Mouse (Mus musculus) heart, embryonic 15.5 days (tissue): ENCODE measurements around the gene Nadk2. TPM values are rescaled to one million over a fixed set of nuclear protein-coding genes. Genes with fewer than 3 reads are reported as not detected.
A peak's percentile ranks its signal among the peaks of the same experiment; 100 is the strongest.

ENCODE experiments used
- ATAC-seq: fragments of 200-750 bp; cut with Nextera tagmentation; replicated peaks from 2 replicates; pipeline ENCODE4 v1.8.0; 2017; ENCODE audit warnings: low read depth, moderate TSS enrichment; ENCODE audit not compliant: insufficient number of reproducible peaks, insufficient read depth, low FRiP score
- H3K27ac ChIP-seq: fragments of 300-500 bp; sonication (generic); 2 replicates; pipeline ENCODE4 v1.5.1; 2015; ENCODE audit warnings: mild to moderate bottlenecking, inconsistent platforms
- H3K27me3 ChIP-seq: fragments of 300-500 bp; sonication (generic); 2 replicates; pipeline ENCODE4 v1.6.1; 2015; ENCODE audit warnings: inconsistent platforms
- H3K36me3 ChIP-seq: fragments of 300-500 bp; sonication (generic); 2 replicates; pipeline ENCODE4 v1.6.1; 2015; ENCODE audit warnings: mild to moderate bottlenecking, inconsistent platforms
- H3K4me1 ChIP-seq: fragments of 300-500 bp; sonication (generic); replicated peaks from 2 replicates; pipeline ENCODE4 v1.6.1; 2015; ENCODE audit warnings: inconsistent platforms
- H3K4me2 ChIP-seq: fragments of 300-500 bp; sonication (generic); 2 replicates; pipeline ENCODE4 v1.6.1; 2015; ENCODE audit warnings: inconsistent platforms, mild to moderate bottlenecking, moderate library complexity
- H3K4me3 ChIP-seq: fragments of 300-500 bp; sonication (generic); 2 replicates; pipeline ENCODE4 v1.5.1; 2015; ENCODE audit warnings: mild to moderate bottlenecking, inconsistent platforms
- H3K9ac ChIP-seq: fragments of 300-500 bp; sonication (generic); 2 replicates; pipeline ENCODE4 v1.6.1; 2015; ENCODE audit warnings: mild to moderate bottlenecking, inconsistent platforms
- H3K9me3 ChIP-seq: fragments of 300-500 bp; sonication (generic); replicated peaks from 2 replicates; pipeline ENCODE4 v1.6.1; 2016; ENCODE audit warnings: inconsistent platforms
- WGBS: fragments of 180-500 bp; shearing (Covaris S2); methylation state at CpG from one replicate; pipeline ENCODE4 v1.1.7; 2015; ENCODE audit warnings: mixed read lengths; 5-methylcytosine and 5-hydroxymethylcytosine counted together
- polyA plus RNA-seq: library from polyadenylated mRNA; unstranded; fragments of >200 nt; fragmentation: Nextera tagmentation; extraction: Ambion mirVana; gene quantifications from 2 replicates; pipeline ENCODE4 v1.2.1, GENCODE M21; 2015

Nadk2 gene
- polyA plus RNA-seq, 1 experiment from 2014 or later: 43.7 TPM

GRCm38 (mm10) chr15:9074139-9074538 is 3.1 kb downstream of the Nadk2 start:
- H3K4me2 ChIP-seq: peak overlapping the region; percentile 67
- peak overlapping the region; percentile 97 for H3K27ac ChIP-seq
- H3K27me3 ChIP-seq: no peaks in the 10 kb centered on the region
- peaks cover 61% of the 10 kb centered on the region for H3K4me1 ChIP-seq
- peak overlapping the region; percentile 99; the same call in 1 of the 2 replicates for H3K4me3 ChIP-seq
- no peaks in the 10 kb centered on the region for H3K36me3 ChIP-seq
- 26% methylated on average over 2 of the region's 2 CpGs for WGBS
- H3K9ac ChIP-seq: no peak overlapping the region
- no peak for ATAC-seq
- H3K9me3 ChIP-seq: no peaks in the 10 kb centered on the region

GRCm38 (mm10) chr15:9074671-9075070 is 3.6 kb downstream of the Nadk2 start:
- peaks cover 66% of the 10 kb centered on the region for H3K4me1 ChIP-seq
- H3K4me2 ChIP-seq: peak overlapping the region; percentile 67
- H3K9ac ChIP-seq: no peak overlapping the region
- no peaks in the 10 kb centered on the region for H3K36me3 ChIP-seq
- H3K4me3 ChIP-seq: peak overlapping the region; percentile 4; the same call in 1 of the 2 replicates
- H3K9me3 ChIP-seq: no peaks in the 10 kb centered on the region
- 4% methylated on average over 4 of the region's 4 CpGs for WGBS
- no peak for ATAC-seq
- H3K27me3 ChIP-seq: no peaks in the 10 kb centered on the region
- H3K27ac ChIP-seq: peak overlapping the region; percentile 97

GRCm38 (mm10) chr15:9075608-9076200 is 4.6 kb downstream of the Nadk2 start:
- no peaks in the 10 kb centered on the region for H3K9me3 ChIP-seq
- peak overlapping the region; percentile 97 for H3K27ac ChIP-seq
- peaks cover 64% of the 10 kb centered on the region for H3K4me1 ChIP-seq
- no peak for ATAC-seq
- H3K4me2 ChIP-seq: peak overlapping the region; percentile 67
- 38% methylated on average over 14 of the region's 14 CpGs for WGBS
- no peaks in the 10 kb centered on the region for H3K27me3 ChIP-seq
- no peaks in the 10 kb centered on the region for H3K36me3 ChIP-seq
- 0 out of 2 replicates have a peak overlapping the region, but pooled peaks have one; percentile 23 for H3K9ac ChIP-seq
- peak overlapping the region; percentile 13; the same call in 1 of the 2 replicates for H3K4me3 ChIP-seq

- H3K27me3 ChIP-seq: no peaks in the 10 kb centered on the region
- H3K36me3 ChIP-seq: no peaks in the 10 kb centered on the region
- ATAC-seq: peak; percentile 73
- H3K4me1 ChIP-seq: peaks cover 73% of the 10 kb centered on the region
- H3K9ac ChIP-seq: 0 out of 2 replicates have a peak overlapping the region, but pooled peaks have one; percentile 4
- no peaks in the 10 kb centered on the region for H3K9me3 ChIP-seq
- H3K4me3 ChIP-seq: no peak overlapping the region
- 24% methylated on average over 12 of the region's 12 CpGs for WGBS
- H3K4me2 ChIP-seq: peak overlapping the region; percentile 51
- H3K27ac ChIP-seq: peak overlapping the region; percentile 89
Observed at GRCm38 (mm10) chr15:9078481-9079300, 7.6 kb downstream of the Nadk2 start.

- 38% methylated on average over 5 of the region's 5 CpGs for WGBS
Observed at GRCm38 (mm10) chr15:9079626-9080025, 8.6 kb downstream of the Nadk2 start.

GRCm38 (mm10) chr15:9080206-9080605 is 9.1 kb downstream of the Nadk2 start:
- no peak for ATAC-seq

More at GRCm38 (mm10) chr15:9079626-9080025, 8.6 kb downstream of the Nadk2 start:
- H3K9me3 ChIP-seq: no peaks in the 10 kb centered on the region
- H3K36me3 ChIP-seq: no peaks in the 10 kb centered on the region
- H3K27ac ChIP-seq: peak overlapping the region; percentile 89
- no peak for ATAC-seq
- H3K27me3 ChIP-seq: no peaks in the 10 kb centered on the region
- no peak overlapping the region for H3K4me3 ChIP-seq
- peak overlapping the region; percentile 51 for H3K4me2 ChIP-seq
- peaks cover 66% of the 10 kb centered on the region for H3K4me1 ChIP-seq
- H3K9ac ChIP-seq: no peak overlapping the region

GRCm38 (mm10) chr15:9081294-9081693 is 10.2 kb downstream of the Nadk2 start:
- Histone ChIP-seq H3K36me3 (0 out of 2 replicates have a peak, but pooled peaks cover 3% of the 10 kb centered on the region), H3K4me2 (no peak overlapping the region), H3K27ac (peak overlapping the region; percentile 42; the same call in 1 of the 2 replicates), H3K4me3 (no peak overlapping the region), H3K4me1 (peaks cover 55% of the 10 kb centered on the region), H3K9me3 (no peaks in the 10 kb centered on the region), H3K27me3 (no peaks in the 10 kb centered on the region), H3K9ac (no peak overlapping the region)
- WGBS: 38% methylated on average over 3 of the region's 3 CpGs
- ATAC-seq: no peak; the same call in 1 of the 2 replicates

More at GRCm38 (mm10) chr15:9080206-9080605, 9.1 kb downstream of the Nadk2 start:
- H3K4me3 ChIP-seq: no peak overlapping the region
- H3K4me2 ChIP-seq: no peak overlapping the region
- H3K9ac ChIP-seq: no peak overlapping the region
- WGBS: 32% methylated on average over 4 of the region's 4 CpGs
- no peaks in the 10 kb centered on the region for H3K9me3 ChIP-seq
- peaks cover 60% of the 10 kb centered on the region for H3K4me1 ChIP-seq
- H3K27me3 ChIP-seq: no peaks in the 10 kb centered on the region
- no peaks in the 10 kb centered on the region for H3K36me3 ChIP-seq
- peak overlapping the region; percentile 54 for H3K27ac ChIP-seq

GRCm38 (mm10) chr15:9082753-9083152 is 11.7 kb downstream of the Nadk2 start:
- H3K4me2 ChIP-seq: no peak overlapping the region
- ATAC-seq: no peak
- H3K4me1 ChIP-seq: peaks cover 55% of the 10 kb centered on the region
- no peaks in the 10 kb centered on the region for H3K27me3 ChIP-seq
- H3K27ac ChIP-seq: no peak overlapping the region
- 0 out of 2 replicates have a peak, but pooled peaks cover 3% of the 10 kb centered on the region for H3K36me3 ChIP-seq
- H3K9me3 ChIP-seq: no peaks in the 10 kb centered on the region
- H3K9ac ChIP-seq: no peak overlapping the region
- 70% methylated on average over 9 of the region's 9 CpGs for WGBS
- no peak overlapping the region for H3K4me3 ChIP-seq

- no peak overlapping the region for H3K9ac ChIP-seq
- H3K27me3 ChIP-seq: no peaks in the 10 kb centered on the region
- WGBS: 40% methylated on average over 11 of the region's 11 CpGs
- H3K36me3 ChIP-seq: peaks cover 8% of the 10 kb centered on the region; the same call in 1 of the 2 replicates
- no peaks in the 10 kb centered on the region for H3K9me3 ChIP-seq
- peaks cover 23% of the 10 kb centered on the region for H3K4me1 ChIP-seq
- peak; percentile 58; the same call in 1 of the 2 replicates for ATAC-seq
- no peak overlapping the region for H3K4me3 ChIP-seq
- H3K4me2 ChIP-seq: no peak overlapping the region
- H3K27ac ChIP-seq: 0 out of 2 replicates have a peak overlapping the region, but pooled peaks have one; percentile 42
Observed at GRCm38 (mm10) chr15:9086813-9087212, 15.8 kb downstream of the Nadk2 start.

GRCm38 (mm10) chr15:9087421-9087820 is 16.4 kb downstream of the Nadk2 start:
- Histone ChIP-seq H3K27ac (no peak overlapping the region), H3K9ac (no peak overlapping the region), H3K27me3 (no peaks in the 10 kb centered on the region), H3K9me3 (no peaks in the 10 kb centered on the region), H3K36me3 (peaks cover 9% of the 10 kb centered on the region; the same call in 1 of the 2 replicates), H3K4me1 (peaks cover 21% of the 10 kb centered on the region), H3K4me3 (no peak overlapping the region), H3K4me2 (no peak overlapping the region)
- 68% methylated on average over 5 of the region's 5 CpGs for WGBS
- ATAC-seq: no peak
